Mouse (Mus musculus) ES-Bruce4 (cell line): ENCODE results near the gene Pip4k2a.

Experiments used
- CTCF ChIP-seq: IDR thresholded peaks from one replicate; pipeline ENCODE4 v1.8.1; 2011; ENCODE audit warnings: low read depth, low read length
- EP300 ChIP-seq: IDR thresholded peaks from 2 replicates; pipeline ENCODE4 v1.6.1; 2011; ENCODE audit warnings: low read depth, low read length; ENCODE audit not compliant: insufficient read depth
- POLR2A ChIP-seq: IDR thresholded peaks from one replicate; pipeline ENCODE4 v1.8.1; 2011; ENCODE audit warnings: low read length; ENCODE audit not compliant: insufficient read depth

GRCm38 (mm10) chr2:18938232-18938631, 59.7 kb downstream of the Pip4k2a start:
- TF ChIP-seq CTCF (no peak), POLR2A (no peak), EP300 (no peak)
